Mouse (Mus musculus): ENCODE results near the gene Clec2g.

DNA sequence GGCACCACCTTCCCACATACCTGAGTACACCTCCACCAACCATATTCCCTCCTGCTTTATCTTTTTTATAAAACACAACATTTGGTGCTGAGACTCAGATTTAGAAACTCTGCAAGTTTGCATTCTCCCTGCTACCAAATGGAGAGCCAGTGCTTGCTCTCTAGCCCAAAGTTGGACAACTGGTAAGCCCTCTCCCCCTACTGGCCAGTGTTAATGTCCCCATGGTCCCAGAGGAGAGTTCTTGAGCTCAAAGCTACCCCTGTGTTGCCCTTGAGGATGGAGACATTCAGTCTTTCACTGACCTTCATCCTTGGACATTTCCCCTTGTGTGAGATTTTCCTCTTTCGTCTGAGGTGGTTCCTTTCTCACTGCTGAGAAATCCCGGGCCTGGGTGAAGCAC, 34.1 kb upstream of the Clec2g start:
- TF ChIP-seq CTCF (IDR thresholded peaks at IDR 0.05; ENCODE audit: insufficient read depth, low read length) (peak; percentile 13; the same call in 1 of the 2 replicates), POLR2A (IDR thresholded peaks at IDR 0.05; ENCODE audit: borderline replicate concordance, extremely low read depth, low read depth, low read length) (no peak)
